Mouse (Mus musculus): ENCODE results near the gene Sptlc2.

Gene Sptlc2

GRCm38 (mm10) chr12:87388122-87388774 lies at the start of gene Sptlc2:
Gene Sptlc2, minus strand, starts transcription at chr12:87388355.
- in situ Hi-C loops (cut with MboI; ENCODE audit: unreplicated experiment in 2 of 2): no loop called here

GRCm38 (mm10) chr12:87428885-87429284 lies 40.7 kb upstream of the Sptlc2 start:
- in situ Hi-C loops (cut with MboI; ENCODE audit: unreplicated experiment in 2 of 2): loop anchor here in 1 of 2 experiments (25.0 kb wide), 1 partner anchor 933 kb away; the partner anchor contains the start of gene Adck1

DNA sequence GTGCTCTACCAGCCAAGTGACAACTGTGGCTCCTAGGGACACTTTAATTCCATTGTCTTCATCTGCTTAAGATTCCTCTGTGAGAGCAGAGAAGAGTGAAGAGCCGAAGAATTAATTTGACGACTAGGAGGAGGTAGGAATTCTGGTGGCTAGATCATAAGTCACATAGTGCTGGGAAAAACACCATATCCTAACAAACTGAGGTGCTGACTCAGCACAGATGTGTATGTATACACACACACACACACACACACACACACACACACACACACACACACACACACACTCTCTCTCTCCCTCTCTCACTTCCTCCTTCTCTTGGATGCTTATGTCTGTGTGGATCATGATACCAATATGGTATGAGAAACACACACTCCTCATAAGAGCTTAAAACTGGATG lies 40.1 kb upstream of the Sptlc2 start:
- in situ Hi-C loops (cut with MboI; ENCODE audit: unreplicated experiment in 2 of 2): loop anchor here in 1 of 2 experiments (25.0 kb wide), 1 partner anchor 934 kb away; the partner anchor contains the start of gene Adck1

- in situ Hi-C loops (cut with MboI; ENCODE audit: unreplicated experiment in 2 of 2): loop anchor here in 1 of 2 experiments (25.0 kb wide), 1 partner anchor 936 kb away; the partner anchor contains the start of gene Adck1
Measured at GRCm38 (mm10) chr12:87426354-87427031, 38.3 kb upstream of the Sptlc2 start.

DNA sequence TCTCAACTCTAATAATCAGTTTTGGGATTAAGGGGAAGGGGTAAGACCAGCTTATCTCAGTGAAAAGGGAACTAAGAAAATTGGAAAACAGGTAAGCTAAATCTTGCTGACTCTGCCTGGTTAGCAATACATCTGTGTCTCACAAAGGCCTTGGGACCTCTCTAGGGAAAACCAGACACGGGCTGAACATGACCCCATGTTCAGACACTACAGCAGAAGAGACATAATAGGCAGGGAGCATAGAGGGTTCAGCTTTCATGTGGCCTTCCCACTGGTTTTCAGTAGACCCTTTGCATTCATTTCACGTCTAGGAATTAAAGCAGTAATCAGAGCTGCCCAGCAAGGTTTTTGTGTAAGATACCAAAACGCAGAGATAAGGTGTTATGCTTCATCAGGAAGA lies 36.4 kb upstream of the Sptlc2 start:
- in situ Hi-C loops (cut with MboI; ENCODE audit: unreplicated experiment in 2 of 2): loop anchor here (25.0 kb wide), 5 partner anchors 638 to 1888 kb away; partner anchors contain the start of genes Adck1 (in 1 of the 2) and Nrxn3 (in 1 of the 2)

- in situ Hi-C loops (cut with MboI; ENCODE audit: unreplicated experiment in 2 of 2): loop anchor here (25.0 kb wide), 5 partner anchors 639 to 1889 kb away; partner anchors contain the start of genes Adck1 (in 1 of the 2) and Nrxn3 (in 1 of the 2)
Measured at GRCm38 (mm10) chr12:87423700-87424099, 35.5 kb upstream of the Sptlc2 start.

DNA sequence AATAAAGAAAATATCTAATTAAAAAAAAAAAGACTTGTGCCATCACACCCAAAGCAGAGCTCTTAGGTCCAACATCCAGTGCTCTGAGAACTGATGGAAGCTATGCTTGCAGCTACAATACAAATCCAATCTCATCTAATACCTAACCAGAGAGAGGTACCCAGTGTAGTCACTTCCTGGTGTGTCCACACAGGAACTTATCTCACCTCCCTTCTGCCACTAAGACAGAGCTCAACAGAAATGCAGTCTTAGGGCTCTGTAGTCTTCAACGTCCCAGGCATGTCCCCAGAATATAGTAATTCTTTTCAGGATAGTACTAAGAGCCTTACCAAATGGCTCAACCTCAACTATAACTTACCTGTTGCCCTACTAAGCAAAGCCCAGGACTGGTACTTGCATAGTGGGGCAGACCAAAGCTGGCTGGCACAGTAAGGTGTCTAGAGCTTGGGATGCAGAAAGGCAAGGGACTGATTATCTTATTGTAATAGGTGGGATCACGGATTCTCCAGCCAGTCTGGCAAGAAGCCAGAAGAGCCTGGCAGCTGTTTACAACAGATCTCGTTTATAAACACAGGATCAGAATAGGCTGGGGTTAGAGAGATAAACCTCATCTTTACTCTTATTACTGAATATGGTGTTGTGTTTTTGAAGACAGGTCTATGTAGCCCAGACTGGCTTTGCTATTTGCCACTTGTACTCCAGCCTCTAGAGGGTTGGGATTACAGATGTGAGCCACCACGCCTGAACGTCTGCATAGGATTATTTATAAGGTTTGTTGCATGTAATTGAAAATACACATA lies 33.8 kb upstream of the Sptlc2 start:
- in situ Hi-C loops (cut with MboI; ENCODE audit: unreplicated experiment in 2 of 2): loop anchor here (25.0 kb wide), 5 partner anchors 640 to 1890 kb away; partner anchors contain the start of genes Adck1 (in 1 of the 2) and Nrxn3 (in 1 of the 2)

DNA sequence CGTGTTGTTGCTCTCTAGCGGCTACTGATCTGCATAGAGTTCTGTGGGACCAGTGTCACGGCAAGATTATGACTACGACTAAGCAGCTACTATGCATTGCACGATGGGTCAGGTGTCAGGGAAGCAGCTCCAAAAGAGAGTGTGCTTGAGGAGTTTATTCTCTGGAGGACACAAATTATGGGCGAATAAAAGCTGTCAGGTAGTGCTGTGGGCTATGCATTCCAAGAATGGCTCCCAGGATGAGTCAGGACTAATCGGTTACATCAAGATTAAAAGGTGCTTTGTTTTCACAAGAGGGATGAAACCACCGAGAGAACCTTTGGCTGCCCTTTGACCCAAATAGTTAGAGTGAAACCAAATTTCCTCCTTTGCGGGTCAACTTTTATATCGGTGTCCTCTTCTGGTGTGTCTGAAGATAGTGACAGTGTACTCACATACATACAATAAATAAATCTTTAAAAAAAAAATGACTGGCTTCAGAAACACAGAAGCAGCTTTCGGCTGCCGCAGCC lies 31.9 kb upstream of the Sptlc2 start:
- in situ Hi-C loops (cut with MboI; ENCODE audit: unreplicated experiment in 2 of 2): loop anchor here (10.0 to 25.0 kb wide), 8 partner anchors 642 to 1965 kb away; partner anchors contain the start of genes Adck1 (in 1 of the 2) and Nrxn3 (in 1 of the 2)

DNA sequence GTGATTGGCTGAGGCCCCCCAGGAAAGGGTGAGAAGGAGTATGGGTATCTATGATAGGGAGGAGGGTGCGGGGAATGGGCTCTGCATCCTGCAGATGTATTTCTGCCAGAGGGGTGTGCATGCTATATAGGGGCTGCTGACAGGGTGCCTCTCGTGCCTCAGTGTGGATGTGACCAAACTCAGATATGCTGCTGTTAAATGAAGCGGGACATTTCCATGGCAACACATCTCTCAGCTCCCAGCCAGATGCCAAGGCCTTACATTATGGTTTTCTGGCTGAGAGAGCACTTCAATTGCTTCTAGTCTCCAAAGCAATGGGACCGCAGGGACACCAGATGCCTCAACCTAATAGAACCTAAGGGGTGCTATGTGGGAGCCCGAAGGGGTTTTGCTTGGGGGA lies 30.8 kb upstream of the Sptlc2 start:
- in situ Hi-C loops (cut with MboI; ENCODE audit: unreplicated experiment in 2 of 2): loop anchor here (10.0 to 25.0 kb wide), 8 partner anchors 643 to 1966 kb away; partner anchors contain the start of genes Adck1 (in 1 of the 2) and Nrxn3 (in 1 of the 2)

GRCm38 (mm10) chr12:87416690-87417089 lies 28.5 kb upstream of the Sptlc2 start:
- in situ Hi-C loops (cut with MboI; ENCODE audit: unreplicated experiment in 2 of 2): loop anchor here (10.0 to 25.0 kb wide), 8 partner anchors 646 to 1968 kb away; partner anchors contain the start of genes Adck1 (in 1 of the 2) and Nrxn3 (in 1 of the 2)

DNA sequence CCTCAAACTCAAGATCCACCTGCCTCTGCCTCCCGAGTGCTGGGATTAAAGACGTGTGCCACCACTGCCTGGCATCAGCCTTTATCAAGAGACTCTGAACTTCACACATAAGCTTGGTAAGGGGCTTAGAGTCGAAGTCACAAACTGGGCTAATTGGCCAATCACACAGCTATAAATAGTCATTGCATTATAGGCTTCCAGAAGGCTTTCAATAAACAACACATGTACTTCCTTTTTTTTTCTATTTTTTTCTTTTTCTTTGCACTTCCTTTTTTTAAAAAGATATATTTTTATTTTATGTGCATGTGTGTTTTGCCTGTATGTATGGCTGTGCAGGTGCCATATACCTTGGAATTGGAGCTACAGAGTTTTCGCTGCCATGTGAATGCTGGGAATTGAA lies 27.2 kb upstream of the Sptlc2 start:
- in situ Hi-C loops (cut with MboI; ENCODE audit: unreplicated experiment in 2 of 2): loop anchor here (10.0 to 25.0 kb wide), 8 partner anchors 647 to 1969 kb away; partner anchors contain the start of genes Adck1 (in 1 of the 2) and Nrxn3 (in 1 of the 2)

GRCm38 (mm10) chr12:87413179-87413790 lies 25.1 kb upstream of the Sptlc2 start:
- in situ Hi-C loops (cut with MboI; ENCODE audit: unreplicated experiment in 2 of 2): loop anchor here (10.0 to 25.0 kb wide), 8 partner anchors 649 to 1972 kb away; partner anchors contain the start of genes Adck1 (in 1 of the 2) and Nrxn3 (in 1 of the 2)

DNA sequence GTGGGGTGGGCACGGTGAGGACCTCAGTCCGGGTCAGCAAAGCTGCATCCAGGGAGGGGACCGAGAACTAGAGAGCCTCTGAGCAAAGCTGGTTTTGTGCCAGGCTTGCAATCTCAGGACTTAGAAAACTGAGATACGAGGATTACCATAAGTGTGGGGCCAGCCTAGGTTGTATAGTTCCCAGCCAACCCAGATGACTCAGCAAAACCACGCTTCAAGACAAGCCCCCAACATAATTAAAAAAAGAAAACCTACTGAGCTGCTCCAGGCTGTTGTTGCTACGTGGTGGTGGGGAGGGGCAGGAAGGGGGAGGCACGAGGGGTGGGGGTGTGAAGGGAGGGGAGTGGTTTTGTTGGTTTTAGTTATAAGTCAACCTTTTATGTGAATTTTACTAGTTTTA lies 22.8 kb upstream of the Sptlc2 start:
- in situ Hi-C loops (cut with MboI; ENCODE audit: unreplicated experiment in 2 of 2): loop anchor here (10.0 to 25.0 kb wide), 8 partner anchors 651 to 1974 kb away; partner anchors contain the start of genes Adck1 (in 1 of the 2) and Nrxn3 (in 1 of the 2)

DNA sequence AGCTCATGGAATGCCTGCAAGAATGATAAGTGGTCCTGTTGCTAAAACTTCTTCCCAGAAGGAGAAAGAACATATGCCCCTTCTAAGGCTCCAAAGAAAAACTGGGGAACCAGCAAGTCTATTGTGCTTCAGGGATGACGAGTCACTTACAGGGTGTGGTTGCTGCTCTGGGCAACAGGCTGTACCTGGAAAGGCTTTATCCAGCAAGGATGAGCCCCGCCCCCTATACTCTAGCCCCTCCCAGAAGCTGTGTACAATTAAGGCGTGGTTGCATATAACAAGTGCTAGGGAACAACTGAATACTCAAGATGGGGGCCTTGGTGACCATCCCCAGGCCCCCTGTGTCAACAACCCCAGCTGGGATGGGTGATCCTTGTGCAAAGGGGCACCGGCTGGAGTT lies 21.0 kb upstream of the Sptlc2 start:
- in situ Hi-C loops (cut with MboI; ENCODE audit: unreplicated experiment in 2 of 2): loop anchor here (25.0 kb wide), 5 partner anchors 653 to 1903 kb away; partner anchors contain the start of genes Adck1 (in 1 of the 2) and Nrxn3 (in 1 of the 2)

DNA sequence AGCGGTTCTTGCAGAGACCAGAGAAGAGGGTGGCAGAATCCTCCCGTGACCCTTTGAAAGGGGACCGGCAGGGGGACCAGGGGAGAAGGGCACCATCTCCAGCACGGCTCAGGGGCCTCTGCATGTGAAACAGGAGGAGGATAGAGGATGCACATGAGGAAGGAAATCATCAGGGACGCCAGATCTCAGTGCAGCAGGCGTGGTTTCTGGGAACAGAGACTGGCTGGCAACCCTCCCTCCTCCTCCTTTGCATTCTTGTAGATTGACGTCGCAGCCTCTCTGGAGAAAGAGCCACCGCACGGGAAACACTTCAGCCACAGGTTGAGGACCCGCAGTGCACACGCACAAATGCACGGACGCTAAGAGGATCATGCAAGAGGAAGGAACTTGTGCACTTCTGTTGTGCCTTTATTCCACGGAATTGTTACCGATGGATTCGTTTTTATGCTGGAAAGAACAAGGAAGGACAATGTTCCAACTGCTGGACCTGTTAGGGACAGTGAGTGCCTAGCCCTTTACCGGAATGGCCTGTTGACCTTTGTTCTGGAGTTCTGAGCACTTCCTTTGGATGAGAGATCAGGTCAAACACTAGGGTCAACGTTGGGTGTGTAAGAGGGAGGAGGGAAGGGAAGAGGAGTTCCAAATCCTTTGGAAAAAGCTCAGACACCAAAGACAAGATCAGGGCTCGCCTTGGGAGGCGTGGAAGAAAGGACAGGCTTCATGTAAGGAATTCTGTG lies 19.9 kb upstream of the Sptlc2 start:
- in situ Hi-C loops (cut with MboI; ENCODE audit: unreplicated experiment in 2 of 2): loop anchor here (25.0 kb wide), 5 partner anchors 654 to 1904 kb away; partner anchors contain the start of genes Adck1 (in 1 of the 2) and Nrxn3 (in 1 of the 2)

DNA sequence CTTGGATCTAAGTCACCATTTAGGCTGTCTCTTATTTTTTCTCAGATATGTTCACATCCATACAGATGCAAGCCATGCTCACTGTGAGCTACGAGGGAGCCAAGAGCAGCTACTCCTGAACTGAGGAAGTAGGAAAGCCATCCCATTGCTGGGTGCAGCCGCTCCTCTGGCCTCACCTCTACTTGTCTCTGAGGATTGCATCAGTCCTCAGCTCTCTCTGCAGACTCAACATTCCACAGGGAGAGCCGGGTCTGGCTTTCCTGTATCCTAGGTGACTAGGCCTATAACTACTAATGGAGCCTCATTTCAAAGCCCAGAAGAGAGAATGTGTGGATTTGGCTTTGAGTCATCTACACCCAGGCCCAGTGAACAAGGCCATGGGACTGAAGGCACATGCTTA lies 17.6 kb upstream of the Sptlc2 start:
- in situ Hi-C loops (cut with MboI; ENCODE audit: unreplicated experiment in 2 of 2): loop anchor here (25.0 kb wide), 5 partner anchors 657 to 1907 kb away; partner anchors contain the start of genes Adck1 (in 1 of the 2) and Nrxn3 (in 1 of the 2)

DNA sequence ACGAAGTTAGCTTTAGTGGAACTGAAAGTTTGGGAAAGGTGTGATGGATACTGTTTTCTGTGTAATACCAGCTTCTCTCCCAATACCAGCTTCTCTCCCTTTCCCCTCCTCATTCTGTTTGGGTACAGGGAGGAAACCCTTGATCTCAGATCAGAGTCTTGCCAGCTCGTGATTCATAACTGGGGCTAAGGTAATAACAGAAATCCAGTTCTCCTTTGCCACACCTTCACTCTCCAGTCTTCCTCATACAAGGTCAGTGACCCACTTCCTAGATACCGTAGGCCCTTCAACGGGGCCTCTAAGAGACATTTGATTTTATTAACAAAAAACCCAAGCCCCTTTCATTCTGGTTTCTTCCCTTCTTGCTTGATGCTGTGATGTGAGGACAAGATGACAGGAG lies 17.0 kb upstream of the Sptlc2 start:
- in situ Hi-C loops (cut with MboI; ENCODE audit: unreplicated experiment in 2 of 2): loop anchor here (25.0 kb wide), 5 partner anchors 657 to 1907 kb away; partner anchors contain the start of genes Adck1 (in 1 of the 2) and Nrxn3 (in 1 of the 2)

DNA sequence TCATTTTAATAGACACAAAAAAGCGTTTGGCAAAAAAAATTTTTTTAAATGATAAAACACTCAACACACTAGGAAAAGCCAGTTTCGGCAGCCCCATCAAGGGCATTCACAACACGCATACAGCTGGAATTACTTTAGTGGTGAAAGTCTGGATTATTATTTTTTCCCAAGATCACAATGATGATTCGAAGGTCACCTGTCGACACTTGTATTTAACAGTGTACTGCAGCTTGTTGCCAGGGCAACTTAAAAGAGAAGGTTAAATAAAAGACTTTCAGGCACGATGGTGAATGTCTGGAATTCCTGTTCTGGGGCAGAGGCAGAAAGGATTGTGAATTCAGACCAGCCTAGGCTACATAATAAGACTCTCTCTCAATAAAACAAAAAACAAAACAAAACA lies 13.7 kb upstream of the Sptlc2 start:
- in situ Hi-C loops (cut with MboI; ENCODE audit: unreplicated experiment in 2 of 2): loop anchor here (25.0 kb wide), 5 partner anchors 660 to 1910 kb away; partner anchors contain the start of genes Adck1 (in 1 of the 2) and Nrxn3 (in 1 of the 2)
